Mouse (Mus musculus) cerebellum, postnatal 36 days (tissue): ENCODE measurements around the gene Slc38a6.

Experiments
- DNase-seq, 2 experiments: peaks; one replicate each; pipeline ENCODE4 v3.0.0; 2021 to 2022; ENCODE audit warnings: mixed read lengths in 2 of 2

Slc38a6 gene

GRCm38 (mm10) chr12:73286287-73287092 lies at the start of gene Slc38a6, which contains the start of gene Trmt5:
TSS of gene Slc38a6 (plus strand) at chr12:73286779.
TSS of gene Trmt5 (minus strand) at chr12:73286710.
- peak; percentile 90 to 93 for DNase-seq

GRCm38 (mm10) chr12:73241960-73242359 lies 44.6 kb upstream of the Slc38a6 start:
- no peak for DNase-seq

GRCm38 (mm10) chr12:73245687-73246086 lies 40.9 kb upstream of the Slc38a6 start:
- no peak for DNase-seq

GRCm38 (mm10) chr12:73255006-73255405 lies 31.6 kb upstream of the Slc38a6 start:
- no peak for DNase-seq

- no peak for DNase-seq
These were observed 27.3 kb upstream of the Slc38a6 start for GRCm38 (mm10) chr12:73259269-73259668.

GRCm38 (mm10) chr12:73260339-73260738 lies 26.2 kb upstream of the Slc38a6 start:
- no peak for DNase-seq

- no peak for DNase-seq
These were observed 21.1 kb upstream of the Slc38a6 start for GRCm38 (mm10) chr12:73265381-73265978.

- no peak for DNase-seq
These were observed 20.0 kb upstream of the Slc38a6 start for GRCm38 (mm10) chr12:73266597-73266996.

GRCm38 (mm10) chr12:73268497-73268896 lies 18.1 kb upstream of the Slc38a6 start:
- DNase-seq, result peak in 1 of 2 experiments; percentile 15

- DNase-seq, result no peak
These were observed 17.0 kb upstream of the Slc38a6 start for GRCm38 (mm10) chr12:73269531-73269930.

GRCm38 (mm10) chr12:73269933-73270332 lies 16.6 kb upstream of the Slc38a6 start:
- no peak for DNase-seq

GRCm38 (mm10) chr12:73274921-73275320 lies 11.7 kb upstream of the Slc38a6 start:
- DNase-seq, result no peak

- DNase-seq, result no peak
These were observed 1.0 kb downstream of the Slc38a6 start for GRCm38 (mm10) chr12:73287609-73288008.

- no peak for DNase-seq
These were observed 2.0 kb downstream of the Slc38a6 start for GRCm38 (mm10) chr12:73288626-73289025.

GRCm38 (mm10) chr12:73294884-73295283 lies 8.3 kb downstream of the Slc38a6 start:
- no peak for DNase-seq

- no peak for DNase-seq
These were observed 9.0 kb downstream of the Slc38a6 start for GRCm38 (mm10) chr12:73295505-73296140.

GRCm38 (mm10) chr12:73298621-73299020 lies 12.0 kb downstream of the Slc38a6 start:
- no peak for DNase-seq

- DNase-seq, result no peak
These were observed 14.0 kb downstream of the Slc38a6 start for GRCm38 (mm10) chr12:73300531-73300930.

GRCm38 (mm10) chr12:73304636-73305035 lies 18.1 kb downstream of the Slc38a6 start:
- no peak for DNase-seq

GRCm38 (mm10) chr12:73307750-73308149 lies 21.2 kb downstream of the Slc38a6 start:
- no peak for DNase-seq

- no peak for DNase-seq
These were observed 22.1 kb downstream of the Slc38a6 start for GRCm38 (mm10) chr12:73308711-73309110.

- no peak for DNase-seq
These were observed 31.4 kb downstream of the Slc38a6 start for GRCm38 (mm10) chr12:73317706-73318686.
